Mouse (Mus musculus) limb, embryonic 11.5 days (tissue): ENCODE data around the gene Snx20. TPM values are rescaled to one million over a fixed set of nuclear protein-coding genes. Genes with fewer than 3 reads are reported as not detected.

Experiments
- ATAC-seq: fragments of 200-750 bp; cut with Nextera tagmentation; 2 replicates; pipeline ENCODE4 v1.8.0; 2017; ENCODE audit warnings: low read depth; ENCODE audit not compliant: insufficient number of reproducible peaks, low FRiP score, low TSS enrichment
- DNase-seq: peaks from one replicate; pipeline ENCODE4 v3.0.0-alpha.2; 2015; ENCODE audit warnings: low spot score
- H3K27ac ChIP-seq: fragments of 300-500 bp; sonication (generic); replicated peaks from 2 replicates; pipeline ENCODE4 v1.5.1; 2014; ENCODE audit warnings: low read depth, mild to moderate bottlenecking, low read length
- H3K27me3 ChIP-seq: fragments of 300-500 bp; sonication (generic); 2 replicates; pipeline ENCODE4 v1.6.1; 2014; ENCODE audit warnings: mild to moderate bottlenecking, low read length, mixed read lengths; ENCODE audit not compliant: control insufficient read depth, insufficient read depth
- H3K36me3 ChIP-seq: fragments of 300-500 bp; sonication (generic); 2 replicates; pipeline ENCODE4 v1.6.1; 2014; ENCODE audit warnings: mild to moderate bottlenecking, low read length, moderate library complexity, mixed read lengths; ENCODE audit not compliant: control insufficient read depth, insufficient read depth
- H3K4me1 ChIP-seq: fragments of 300-500 bp; sonication (generic); 2 replicates; pipeline ENCODE4 v1.6.1; 2014; ENCODE audit warnings: low read length, mixed read lengths; ENCODE audit not compliant: control insufficient read depth, insufficient read depth
- H3K4me2 ChIP-seq: fragments of 300-500 bp; sonication (generic); 2 replicates; pipeline ENCODE4 v1.6.1; 2014; ENCODE audit warnings: low read depth, mild to moderate bottlenecking, moderate library complexity; ENCODE audit not compliant: severe bottlenecking
- H3K4me3 ChIP-seq: fragments of 300-500 bp; sonication (generic); 2 replicates; pipeline ENCODE4 v1.5.1; 2014; ENCODE audit warnings: low read depth, low read length
- H3K9ac ChIP-seq: fragments of 300-500 bp; sonication (generic); 2 replicates; pipeline ENCODE4 v1.6.1; 2014; ENCODE audit warnings: mild to moderate bottlenecking, low read length
- H3K9me3 ChIP-seq: fragments of 300-500 bp; sonication (generic); 2 replicates; pipeline ENCODE4 v1.6.1; 2016; ENCODE audit warnings: low read length; ENCODE audit not compliant: control insufficient read depth
- WGBS: fragments of 180-500 bp; shearing (Covaris S2); extraction: QIAGEN DNeasy Blood & Tissue Kit; methylation state at CpG from one replicate; pipeline ENCODE4 v1.1.7; 2014; 5-methylcytosine and 5-hydroxymethylcytosine counted together
- polyA plus RNA-seq: library from polyadenylated mRNA; unstranded; fragments of >200 nt; fragmentation: Nextera tagmentation; extraction: Ambion mirVana; gene quantifications from 2 replicates; pipeline ENCODE4 v1.2.1, GENCODE M21; 2014

Snx20 gene
- polyA plus RNA-seq, 1 experiment from 2014 or later, result 1.2 TPM

GRCm38 (mm10) chr8:88650016-88650708, 14.2 kb upstream of the Snx20 start:
- ATAC-seq (no peak), DNase-seq (no peak)
- H3K27me3 ChIP-seq, result 0 out of 2 replicates have a peak, but pooled peaks cover 3% of the 10 kb centered on the region
- no peak overlapping the region for H3K4me3 ChIP-seq
- no peaks in the 10 kb centered on the region for H3K36me3 ChIP-seq
- H3K27ac ChIP-seq, result no peak overlapping the region
- 79% methylated on average over 6 of the region's 6 CpGs for WGBS
- H3K9me3 ChIP-seq, result no peaks in the 10 kb centered on the region
- no peak overlapping the region for H3K9ac ChIP-seq
- no peak overlapping the region for H3K4me2 ChIP-seq
- no peaks in the 10 kb centered on the region for H3K4me1 ChIP-seq

GRCm38 (mm10) chr8:88648322-88648721, 12.4 kb upstream of the Snx20 start:
- H3K4me2 ChIP-seq, result no peak overlapping the region
- H3K9me3 ChIP-seq, result no peaks in the 10 kb centered on the region
- H3K27ac ChIP-seq, result no peak overlapping the region
- H3K9ac ChIP-seq, result no peak overlapping the region
- ATAC-seq (0 out of 2 replicates have a peak, but pooled peaks have one; percentile 35), DNase-seq (no peak)
- H3K36me3 ChIP-seq, result no peaks in the 10 kb centered on the region
- H3K27me3 ChIP-seq, result 0 out of 2 replicates have a peak, but pooled peaks cover 3% of the 10 kb centered on the region
- H3K4me1 ChIP-seq, result no peaks in the 10 kb centered on the region
- no peak overlapping the region for H3K4me3 ChIP-seq

GRCm38 (mm10) chr8:88646837-88647778, 11.2 kb upstream of the Snx20 start, which contains the start of gene Nod2:
Gene Nod2 (plus strand): TSS chr8:88647315.
- peak within 1 kb of the TSS; percentile 39; the same call in 1 of the 2 replicates for H3K9ac ChIP-seq
- 9% methylated on average over 33 of the region's 33 CpGs for WGBS
- H3K36me3 ChIP-seq, result no peaks in the 10 kb centered on the region
- peak; percentile 85 for DNase-seq
- H3K27ac ChIP-seq, result no peak within 1 kb of the TSS
- 0 out of 2 replicates have a peak, but pooled peaks cover 3% of the 10 kb centered on the region for H3K27me3 ChIP-seq
- peak within 1 kb of the TSS; percentile 74 for H3K4me2 ChIP-seq
- H3K4me3 ChIP-seq, result peak within 1 kb of the TSS; percentile 26
- ATAC-seq, result no peak
- no peaks in the 10 kb centered on the region for H3K9me3 ChIP-seq
- no peaks in the 10 kb centered on the region for H3K4me1 ChIP-seq

- H3K4me1 ChIP-seq, result no peaks in the 10 kb centered on the region
- no peak for ATAC-seq
- 0 out of 2 replicates have a peak, but pooled peaks cover 2% of the 10 kb centered on the region for H3K27me3 ChIP-seq
- H3K36me3 ChIP-seq, result no peaks in the 10 kb centered on the region
- no peak overlapping the region for H3K27ac ChIP-seq
- DNase-seq, result no peak
- no peak overlapping the region for H3K4me2 ChIP-seq
- H3K9ac ChIP-seq, result no peak overlapping the region
- 75% methylated on average over 5 of the region's 5 CpGs for WGBS
- no peaks in the 10 kb centered on the region for H3K9me3 ChIP-seq
- H3K4me3 ChIP-seq, result no peak overlapping the region
These were observed 7.0 kb upstream of the Snx20 start for GRCm38 (mm10) chr8:88642734-88643564.

- Histone ChIP-seq H3K4me3 (no peak overlapping the region), H3K4me1 (no peaks in the 10 kb centered on the region), H3K9ac (no peak overlapping the region), H3K36me3 (no peaks in the 10 kb centered on the region), H3K9me3 (no peaks in the 10 kb centered on the region), H3K27me3 (no peaks in the 10 kb centered on the region), H3K27ac (no peak overlapping the region), H3K4me2 (no peak overlapping the region)
- no peak for ATAC-seq
- 97% methylated on average over 3 of the region's 3 CpGs for WGBS
- no peak for DNase-seq
These were observed 3.0 kb upstream of the Snx20 start for GRCm38 (mm10) chr8:88638908-88639307.

GRCm38 (mm10) chr8:88637092-88638000, 1.4 kb upstream of the Snx20 start:
- Histone ChIP-seq H3K9me3 (no peaks in the 10 kb centered on the region), H3K9ac (no peak overlapping the region), H3K4me3 (no peak overlapping the region), H3K36me3 (no peaks in the 10 kb centered on the region), H3K27me3 (no peaks in the 10 kb centered on the region), H3K4me1 (no peaks in the 10 kb centered on the region), H3K4me2 (no peak overlapping the region), H3K27ac (no peak overlapping the region)
- 80% methylated on average over 9 of the region's 9 CpGs for WGBS
- ATAC-seq, result no peak
- no peak for DNase-seq

GRCm38 (mm10) chr8:88633343-88633765, 2.6 kb downstream of the Snx20 start:
- WGBS, result 89% methylated on average over 7 of the region's 7 CpGs
- Histone ChIP-seq H3K36me3 (no peaks in the 10 kb centered on the region), H3K27me3 (0 out of 2 replicates have a peak, but pooled peaks cover 2% of the 10 kb centered on the region), H3K4me3 (no peak overlapping the region), H3K9me3 (no peaks in the 10 kb centered on the region), H3K27ac (no peak overlapping the region), H3K4me1 (0 out of 2 replicates have a peak, but pooled peaks cover 1% of the 10 kb centered on the region), H3K4me2 (no peak overlapping the region), H3K9ac (no peak overlapping the region)
- DNase-seq (no peak), ATAC-seq (no peak)
